Mouse (Mus musculus): ENCODE results near the gene Gm11596.

- no peak for TF ChIP-seq CTCF (conservative IDR thresholded peaks at IDR 0.05; ENCODE audit: insufficient read depth, insufficient read length, low read depth, low read length)
- no peak for TF ChIP-seq POLR2A (IDR thresholded peaks at IDR 0.05; ENCODE audit: low read depth, low read length)
Measured at GRCm38 (mm10) chr11:99842185-99842584, 48.9 kb upstream of the Gm11596 start.

Data from kidney, adult 2 months (tissue).